ENCODE assay signal across 10 mouse cellular contexts in the genomic region with DNA sequence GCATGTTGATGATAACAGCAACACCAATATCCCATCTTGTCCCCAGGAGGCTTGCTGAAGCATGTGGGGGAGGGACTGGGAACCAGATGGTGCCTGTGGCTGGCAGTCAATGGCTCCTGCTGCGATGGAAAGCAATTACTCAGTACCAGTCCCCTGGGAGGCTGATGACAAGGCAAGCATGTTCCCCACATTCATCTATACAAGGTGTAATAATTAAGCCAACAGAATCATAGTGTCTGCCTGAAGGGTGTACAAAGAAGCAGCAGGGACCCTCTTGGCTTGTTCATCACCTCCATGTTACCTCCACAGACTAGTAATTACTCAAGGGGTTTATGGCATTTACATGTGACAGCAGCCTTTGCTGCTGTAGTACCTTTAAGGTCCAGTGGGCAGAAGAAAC.
DNase-seq lines count a peak whose midpoint lies in the region; ATAC-seq and TF ChIP-seq lines count a peak whose summit lies in the region.
"Had no signal": no experiment of that assay in that cellular context is flagged by ENCODE, and none has a peak within 500 bp of the region (broad histone marks: within the 10 kb centered on the region; RNA-seq: fewer than 3 reads in every experiment).

No protein-coding gene starts in this region.

- no peak overlapping the region for H3K4me2 ChIP-seq in neural tube, embryonic 13.5 days
- H3K4me2 ChIP-seq: lung, embryonic 15.5 days had no signal

- H3K27ac ChIP-seq in layer of hippocampus, adult 2 months: peak overlapping the region; percentile 73
- H3K27ac ChIP-seq in neural tube, embryonic 13.5 days (replicated peaks): peak overlapping the region; percentile 59
- H3K27ac ChIP-seq: lung, embryonic 15.5 days had no signal

- H3K9me3 ChIP-seq in neural tube, embryonic 13.5 days: no peaks in the 10 kb centered on the region
- H3K9me3 ChIP-seq: lung, embryonic 15.5 days had no signal

- H3K4me1 ChIP-seq in neural tube, embryonic 13.5 days (replicated peaks): peaks cover 37% of the 10 kb centered on the region
- H3K4me1 ChIP-seq: lung, embryonic 15.5 days had no signal

- H3K9ac ChIP-seq in neural tube, embryonic 13.5 days: no peak overlapping the region
- H3K9ac ChIP-seq: lung, embryonic 15.5 days had no signal

- WGBS in neural tube, embryonic 13.5 days: 13% methylated on average over 1 of the region's 1 CpGs

- no peak overlapping the region for H3K4me3 ChIP-seq in layer of hippocampus, adult 2 months
- H3K4me3 ChIP-seq in neural tube, embryonic 13.5 days: no peak overlapping the region
- H3K4me3 ChIP-seq: lung, embryonic 15.5 days had no signal

- peak; percentile 41 for TF ChIP-seq CTCF in layer of hippocampus, adult 2 months (conservative IDR thresholded peaks at IDR 0.05)

- H3K27me3 ChIP-seq in neural tube, embryonic 13.5 days: no peaks in the 10 kb centered on the region
- H3K27me3 ChIP-seq: lung, embryonic 15.5 days had no signal

- peak; percentile 93 for ATAC-seq in neural tube, embryonic 13.5 days (ENCODE audit: low read depth)
- no peak for ATAC-seq in CD4-positive, CD25-positive, alpha-beta regulatory T cell, adult 4 months
- ATAC-seq: intestine, embryonic 16.5 days had no signal

- H3K36me3 ChIP-seq in neural tube, embryonic 13.5 days: no peaks in the 10 kb centered on the region
- H3K36me3 ChIP-seq: lung, embryonic 15.5 days had no signal

- DNase-seq in heart, adult 11 months: peak; percentile 88
- DNase-seq in heart, postnatal 4 days: no peak
- DNase-seq in embryo, embryonic 11 days: peak; percentile 60
- peak; percentile 64 to 80 for DNase-seq in layer of hippocampus, adult 2 months (ENCODE audit: low spot score in 2 of 2)
- no peak for DNase-seq in testis, postnatal 10 days (ENCODE audit: low spot score)
- no peak for DNase-seq in adrenal gland, adult 8-10 months

Comparison
In these comparisons a context has a peak if more than half of its experiments do, and no peak if none do; other contexts are left out.
1. DNase-seq: peak in heart, adult 11 months (single experiment), embryo, embryonic 11 days (single experiment) and layer of hippocampus, adult 2 months (2 of 2); none in heart, postnatal 4 days (single experiment), testis, postnatal 10 days (single experiment) and adrenal gland, adult 8-10 months (single experiment).